Mouse (Mus musculus) layer of hippocampus, postnatal 36 days (tissue): ENCODE results near the gene 2010300C02Rik. TPM values are rescaled to one million over a fixed set of nuclear protein-coding genes. Genes with fewer than 3 reads are reported as not detected.

ENCODE experiments used
- DNase-seq, 2 experiments: peaks; one replicate each; pipeline ENCODE4 v3.0.0; 2022
- total RNA-seq, 2 experiments: library from RNA; stranded (reverse); gene quantifications; 2 replicates each; pipeline ENCODE4 v1.2.3; 2021

2010300C02Rik gene
- total RNA-seq, 2 experiments from 2014 or later = 362 to 390 TPM

GRCm38 (mm10) chr1:37711596-37712356 is 8.1 kb downstream of the 2010300C02Rik start:
- DNase-seq = no peak

- no peak for DNase-seq
These were observed 8.8 kb downstream of the 2010300C02Rik start for GRCm38 (mm10) chr1:37711082-37711481.

- no peak for DNase-seq
These were observed 10.1 kb downstream of the 2010300C02Rik start for GRCm38 (mm10) chr1:37709736-37710135.

- no peak for DNase-seq
These were observed 11.5 kb downstream of the 2010300C02Rik start for GRCm38 (mm10) chr1:37708270-37708955.

GRCm38 (mm10) chr1:37702326-37702725 is 17.6 kb downstream of the 2010300C02Rik start:
- DNase-seq = no peak

GRCm38 (mm10) chr1:37698852-37699439 is 20.9 kb downstream of the 2010300C02Rik start:
- DNase-seq = no peak

GRCm38 (mm10) chr1:37698186-37698839 is 21.6 kb downstream of the 2010300C02Rik start:
- DNase-seq = no peak

- peak; percentile 75 to 80 for DNase-seq
These were observed 23.0 kb downstream of the 2010300C02Rik start for GRCm38 (mm10) chr1:37696918-37697317.

- DNase-seq = no peak
These were observed 24.2 kb downstream of the 2010300C02Rik start for GRCm38 (mm10) chr1:37695732-37696131.

- DNase-seq = no peak
These were observed 25.5 kb downstream of the 2010300C02Rik start for GRCm38 (mm10) chr1:37694417-37694816.

- DNase-seq = no peak
These were observed 28.7 kb downstream of the 2010300C02Rik start for GRCm38 (mm10) chr1:37691179-37691578.

GRCm38 (mm10) chr1:37690665-37691064 is 29.2 kb downstream of the 2010300C02Rik start:
- DNase-seq = no peak

- DNase-seq = no peak
These were observed 30.2 kb downstream of the 2010300C02Rik start for GRCm38 (mm10) chr1:37689730-37690129.

GRCm38 (mm10) chr1:37688351-37688750 is 31.5 kb downstream of the 2010300C02Rik start:
- no peak for DNase-seq

- no peak for DNase-seq
These were observed 32.4 kb downstream of the 2010300C02Rik start for GRCm38 (mm10) chr1:37687515-37687914.

GRCm38 (mm10) chr1:37686953-37687441 is 32.9 kb downstream of the 2010300C02Rik start:
- peak; percentile 83 to 86 for DNase-seq

- peak; percentile 90 for DNase-seq
These were observed 41.4 kb downstream of the 2010300C02Rik start for GRCm38 (mm10) chr1:37678327-37679123.

- no peak for DNase-seq
These were observed 42.8 kb downstream of the 2010300C02Rik start for GRCm38 (mm10) chr1:37676967-37677512.

- DNase-seq = no peak
These were observed 44.4 kb downstream of the 2010300C02Rik start for GRCm38 (mm10) chr1:37675444-37675843.

- DNase-seq = peak; percentile 65 to 70
These were observed 45.6 kb downstream of the 2010300C02Rik start for GRCm38 (mm10) chr1:37674266-37674665.

GRCm38 (mm10) chr1:37671316-37671715 is 48.6 kb downstream of the 2010300C02Rik start:
- DNase-seq = no peak
